Mouse (Mus musculus): ENCODE data around the gene Map4k1. TPM values are rescaled to one million over a fixed set of nuclear protein-coding genes. Genes with fewer than 3 reads are reported as not detected.

Gene Map4k1
- total RNA-seq (2023), result 100 to 1,000 TPM; 344 to 379 TPM

DNA sequence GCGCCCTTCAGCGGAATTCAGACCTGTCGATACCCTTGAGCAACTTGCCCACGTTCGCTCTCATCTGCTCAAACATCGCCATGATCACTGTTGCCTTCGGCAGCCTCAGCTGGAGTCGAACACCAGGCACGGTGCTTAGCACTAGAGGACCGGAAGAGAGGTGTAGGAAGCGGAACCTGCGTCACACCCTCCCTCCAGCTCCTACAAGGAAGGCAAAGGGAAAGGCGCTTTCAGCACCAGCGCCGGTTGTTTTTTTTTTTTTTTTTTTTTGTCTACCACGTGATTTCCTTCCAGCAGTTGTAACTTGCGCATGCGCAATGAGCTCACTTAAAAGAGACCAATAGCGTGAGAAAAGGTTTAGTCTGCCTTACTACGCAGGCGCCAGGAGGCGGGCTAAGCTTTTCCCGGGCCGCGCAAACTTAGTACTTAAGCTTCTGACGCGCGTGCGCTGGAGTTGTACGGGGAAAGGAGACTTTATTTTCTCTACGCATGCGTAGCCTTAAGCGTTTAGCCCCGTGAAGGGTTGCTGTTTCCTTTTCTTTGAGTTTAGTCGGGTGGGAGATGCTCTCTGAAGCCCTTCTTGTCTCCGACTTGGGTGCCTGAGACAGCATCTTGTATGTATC lies at the start of gene Map4k1, which contains the start of gene Eif3k:
Map4k1 (plus strand) TSS at position 400 of the 623 bp plus-strand sequence.
Eif3k (minus strand) TSS at position 214 of the 623 bp plus-strand sequence.

GRCm38 (mm10) chr7:28961927-28962670 lies 19.8 kb upstream of the Map4k1 start, which contains the start of gene Actn4:
TSS of gene Actn4 (minus strand) at chr7:28962340.

Other genes with a start within 250 kb of the Map4k1 start
- 10 to 100 TPM; 19.5 to 24.8 TPM for gene Mrps12, start 240.2 kb upstream of the Map4k1 start, total RNA-seq (2023)
- gene Sars2, start 240.1 kb upstream of the Map4k1 start, total RNA-seq (2023), result 10 to 100 TPM; 17.5 to 19.0 TPM
- gene Ccer2, start 225.9 kb upstream of the Map4k1 start, total RNA-seq (2023), result not detected
- 10 to 100 TPM; 75.3 to 81.8 TPM for gene Sirt2, start 215.3 kb upstream of the Map4k1 start, total RNA-seq (2023)
- gene Nfkbib, start 214.5 kb upstream of the Map4k1 start, total RNA-seq (2023), result 10 to 100 TPM; 70.4 to 78.1 TPM
- gene Rinl, start 193.1 kb upstream of the Map4k1 start, total RNA-seq (2023), result 1 to 10 TPM; 9.6 to 9.7 TPM
- 100 to 1,000 TPM; 592 to 659 TPM for gene Hnrnpl, start 173.5 kb upstream of the Map4k1 start, total RNA-seq (2023)
- 10 to 100 TPM; 58.4 to 61.7 TPM for gene Ech1, start 156.8 kb upstream of the Map4k1 start, total RNA-seq (2023)
- 10 to 100 TPM; 17.2 to 19.6 TPM for gene Lgals4, start 148.2 kb upstream of the Map4k1 start, total RNA-seq (2023)
- not detected for gene Lgals7, start 118.2 kb upstream of the Map4k1 start, total RNA-seq (2023)
- gene Capn12, start 100.6 kb upstream of the Map4k1 start, total RNA-seq (2023), result not detected
- gene Actn4, start 19.7 kb upstream of the Map4k1 start, total RNA-seq (2023), result 100 to 1,000 TPM; 108 to 109 TPM
- gene Eif3k, start 186 bp upstream of the Map4k1 start, total RNA-seq (2023), result 100 to 1,000 TPM; 267 to 290 TPM
- gene Ryr1, start 143.1 kb downstream of the Map4k1 start, total RNA-seq (2023), result under 1 TPM; 0.32 to 0.39 TPM
- gene Rasgrp4, start 152.8 kb downstream of the Map4k1 start, total RNA-seq (2023), result 1 to 10 TPM; 4.1 to 4.4 TPM
- 10 to 100 TPM; 27.9 to 33.3 TPM for gene Fam98c, start 174.2 kb downstream of the Map4k1 start, total RNA-seq (2023)
- not detected for gene Ggn, start 188.2 kb downstream of the Map4k1 start, total RNA-seq (2023)
- 1 to 10 TPM; 1.5 to 1.7 TPM for gene Spred3, start 188.4 kb downstream of the Map4k1 start, total RNA-seq (2023)
- 100 to 1,000 TPM; 197 to 231 TPM for gene Psmd8, start 198.7 kb downstream of the Map4k1 start, total RNA-seq (2023)
- 1 to 10 TPM; 2.4 to 2.8 TPM for gene Catsperg1, start 232.0 kb downstream of the Map4k1 start, total RNA-seq (2023)

All from B cell, adult 67 days (primary cell).